Mouse (Mus musculus): ENCODE measurements around the gene Olfr1216. TPM values are rescaled to one million over a fixed set of nuclear protein-coding genes. Genes with fewer than 3 reads are reported as not detected.

Gene Olfr1216
- total RNA-seq (2012; rRNA removed) (not detected in 2 replicates), total RNA-seq (2014; rRNA removed) (not detected in 2 replicates), polyA plus RNA-seq (2012; ENCODE audit: insufficient read length, low read depth) (not detected in 2 replicates)

DNA sequence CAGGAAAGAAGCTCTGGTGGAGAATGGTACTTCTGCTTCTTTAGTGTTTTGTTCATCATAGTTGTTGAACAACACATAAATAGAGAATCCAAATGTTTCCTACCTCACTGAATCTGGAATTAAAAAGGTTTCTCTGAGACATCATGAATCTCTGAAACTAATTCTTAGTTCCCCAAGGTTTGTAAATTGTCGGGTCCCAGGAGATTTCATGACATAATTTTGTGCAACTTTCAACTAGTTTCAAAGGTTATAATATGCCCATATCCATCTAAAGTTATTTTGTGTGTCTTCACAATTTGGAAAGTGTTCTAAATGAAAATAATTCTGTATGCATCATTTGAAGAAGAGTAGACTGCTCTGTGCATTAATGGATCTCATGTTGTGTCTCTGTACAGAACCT lies at the start of gene Olfr1216:
Gene Olfr1216, minus strand, starts transcription at position 101 of the 400 bp plus-strand sequence.
- Histone ChIP-seq H3K9ac (ENCODE audit: insufficient read depth, low read depth) (no peak within 1 kb of the TSS), H3K9me3 (replicated peaks; ENCODE audit: low read length) (peaks cover 10% of the 10 kb centered on the region), H3K4me3 (replicated peaks in 1 of 3; ENCODE audit: low read depth in 2 of 3, low read length in 2 of 3, poor library complexity in 1 of 3) (no peak within 1 kb of the TSS), H3K27ac (ENCODE audit: insufficient read depth, low read depth) (no peak within 1 kb of the TSS), H3K36me3 (replicated peaks in 1 of 2; ENCODE audit: control insufficient read depth in 1 of 2, insufficient read depth in 1 of 2, low read length in 1 of 2) (no peaks in the 10 kb centered on the region), H3K27me3 (replicated peaks) (no peaks in the 10 kb centered on the region), H3K4me1 (ENCODE audit: control insufficient read depth in 1 of 2, insufficient read depth in 2 of 2) (no peaks in the 10 kb centered on the region), H3K79me2 (replicated peaks; ENCODE audit: control insufficient read depth, extremely low read depth, insufficient read depth, poor library complexity, severe bottlenecking) (no peaks in the 10 kb centered on the region), H3K4me2 (ENCODE audit: insufficient read depth, low read depth, poor library complexity, severe bottlenecking) (no peak within 1 kb of the TSS)
- no peak for DNase-seq (ENCODE audit: extremely low read depth)
- in situ Hi-C loops (cut with MboI; ENCODE audit: low pct_ligation_motif_present, low pct_unique_long_range_greater_than_20kb, low sequenced_read_pairs) = no loop called here
- TF ChIP-seq RAD21 (IDR thresholded peaks at IDR 0.05; ENCODE audit: low read depth, low read length) = no peak
- no peak for TF ChIP-seq MXI1 (IDR thresholded peaks at IDR 0.05; ENCODE audit: low read depth, low read length)
- no peak for TF ChIP-seq CHD2 (IDR thresholded peaks at IDR 0.05; ENCODE audit: low read length)
- TF ChIP-seq IRF4 (IDR thresholded peaks at IDR 0.05; ENCODE audit: low read depth, low read length) = no peak
- TF ChIP-seq KAT2A (IDR thresholded peaks at IDR 0.05; ENCODE audit: insufficient replicate concordance, low read length) = no peak
- TF ChIP-seq PAX5 (IDR thresholded peaks at IDR 0.05; ENCODE audit: low read length) = no peak
- TF ChIP-seq MAZ (IDR thresholded peaks at IDR 0.05; ENCODE audit: low read depth, low read length) = no peak
- dilution Hi-C loops (cut with MboI; ENCODE audit: extremely low pct_ligation_motif_present, extremely low pct_unique_long_range_greater_than_20kb, low sequenced_read_pairs) = no loop called here

DNA sequence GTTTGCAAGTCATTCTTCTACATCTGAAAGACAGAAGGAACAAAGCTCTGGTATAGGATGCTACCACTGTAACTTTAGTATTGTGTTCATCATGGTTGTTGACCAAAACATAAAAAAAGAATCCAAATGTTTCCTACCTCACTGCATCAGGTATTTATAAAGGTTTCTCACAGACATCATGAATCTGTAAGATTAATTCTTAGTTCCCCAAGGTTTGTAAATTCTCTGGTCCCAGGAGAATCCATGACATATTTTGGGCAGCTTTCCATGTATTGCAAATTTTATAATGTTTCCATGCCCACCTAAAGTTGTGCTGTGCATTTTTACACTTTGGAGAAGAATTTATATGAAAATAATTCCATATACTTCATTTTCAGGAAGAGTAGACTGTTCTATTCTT lies 42.9 kb upstream of the Olfr1216 start, which contains the start of gene Olfr1218:
Gene Olfr1218, minus strand, starts transcription at position 101 of the 400 bp plus-strand sequence.
- TF ChIP-seq ZC3H11A (IDR thresholded peaks at IDR 0.05; ENCODE audit: low read depth, low read length) = no peak
- no peak for TF ChIP-seq USF1 (IDR thresholded peaks at IDR 0.05; ENCODE audit: low read depth, low read length)
- no peak for TF ChIP-seq MAZ (IDR thresholded peaks at IDR 0.05; ENCODE audit: low read depth, low read length)
- TF ChIP-seq USF2 (conservative IDR thresholded peaks at IDR 0.05; ENCODE audit: low read depth, low read length) = no peak
- no peak for TF ChIP-seq SIN3A (IDR thresholded peaks at IDR 0.05; ENCODE audit: low read length)
- no peak for TF ChIP-seq JUN (IDR thresholded peaks at IDR 0.05; ENCODE audit: insufficient read depth, low read depth, low read length)
- no peak for TF ChIP-seq CHD2 (IDR thresholded peaks at IDR 0.05; ENCODE audit: low read length)
- TF ChIP-seq GABPA (IDR thresholded peaks at IDR 0.05; ENCODE audit: insufficient replicate concordance, low read depth, low read length) = no peak
- no peak for TF ChIP-seq MAX (IDR thresholded peaks at IDR 0.05; ENCODE audit: low read length)
- Histone ChIP-seq H3K27ac (ENCODE audit: insufficient read depth, low read depth) (no peak within 1 kb of the TSS), H3K9ac (ENCODE audit: insufficient read depth, low read depth) (no peak within 1 kb of the TSS), H3K9me3 (replicated peaks; ENCODE audit: low read length) (peaks cover 1% of the 10 kb centered on the region), H3K27me3 (replicated peaks) (no peaks in the 10 kb centered on the region), H3K36me3 (replicated peaks in 1 of 2; ENCODE audit: control insufficient read depth in 1 of 2, insufficient read depth in 1 of 2, low read length in 1 of 2) (no peaks in the 10 kb centered on the region), H3K4me1 (ENCODE audit: control insufficient read depth in 1 of 2, insufficient read depth in 2 of 2) (no peaks in the 10 kb centered on the region), H3K79me2 (replicated peaks; ENCODE audit: control insufficient read depth, extremely low read depth, insufficient read depth, poor library complexity, severe bottlenecking) (no peaks in the 10 kb centered on the region), H3K4me3 (replicated peaks in 1 of 3; ENCODE audit: low read depth in 2 of 3, low read length in 2 of 3, poor library complexity in 1 of 3) (no peak within 1 kb of the TSS), H3K4me2 (ENCODE audit: insufficient read depth, low read depth, poor library complexity, severe bottlenecking) (no peak within 1 kb of the TSS)
- dilution Hi-C loops (cut with MboI; ENCODE audit: extremely low pct_ligation_motif_present, extremely low pct_unique_long_range_greater_than_20kb, low sequenced_read_pairs) (no loop called here), in situ Hi-C loops (cut with MboI; ENCODE audit: low pct_ligation_motif_present, low pct_unique_long_range_greater_than_20kb, low sequenced_read_pairs) (no loop called here)
- no peak for DNase-seq (ENCODE audit: extremely low read depth)
